8 mouse cellular contexts compared by ENCODE assay signal in genomic region chr5:50059586-50059985, GRCm38 (mm10). TPM values are rescaled to one million over a fixed set of nuclear protein-coding genes. Genes with fewer than 3 reads are reported as not detected.
A peak's percentile ranks its signal among the peaks of the same experiment; 100 is the strongest.
DNase-seq lines count a peak whose midpoint lies in the region; ATAC-seq and TF ChIP-seq lines count a peak whose summit lies in the region.

No protein-coding gene starts in this region.

- no peaks in the 10 kb centered on the region for H3K27me3 ChIP-seq in heart, embryonic 14.5 days (ENCODE audit: control insufficient read depth, insufficient read depth, low read length)
- H3K27me3 ChIP-seq in intestine, embryonic 14.5 days (replicated peaks; ENCODE audit: control insufficient read depth, insufficient read depth, low read length) = no peaks in the 10 kb centered on the region
- no peaks in the 10 kb centered on the region for H3K27me3 ChIP-seq in liver, embryonic 12.5 days (replicated peaks)
- H3K27me3 ChIP-seq in neural tube, embryonic 13.5 days = no peaks in the 10 kb centered on the region
- no peaks in the 10 kb centered on the region; the same call in 1 of the 2 replicates for H3K27me3 ChIP-seq in thymus, adult 2 months (ENCODE audit: control insufficient read depth, insufficient read depth, low read length)

- H3K4me2 ChIP-seq in heart, embryonic 14.5 days (ENCODE audit: low read length) = peak overlapping the region; percentile 86
- peak overlapping the region; percentile 69 for H3K4me2 ChIP-seq in intestine, embryonic 14.5 days (ENCODE audit: low read length)
- peak overlapping the region; percentile 99 for H3K4me2 ChIP-seq in liver, embryonic 12.5 days
- peak overlapping the region; percentile 83 for H3K4me2 ChIP-seq in neural tube, embryonic 13.5 days

- no peak for TF ChIP-seq CTCF in thymus, adult 2 months (IDR thresholded peaks at IDR 0.05; ENCODE audit: borderline replicate concordance, control insufficient read depth, extremely low read depth, insufficient read depth, low read length, poor library complexity)

- no peak overlapping the region for H3K27ac ChIP-seq in heart, embryonic 14.5 days (replicated peaks in 1 of 2; ENCODE audit: control insufficient read depth in 1 of 2, insufficient read depth in 1 of 2, low read depth in 2 of 2, low read length in 2 of 2)
- H3K27ac ChIP-seq in intestine, embryonic 14.5 days (ENCODE audit: low read depth) = peak overlapping the region; percentile 88; the same call in 1 of the 2 replicates
- H3K27ac ChIP-seq in liver, embryonic 12.5 days = no peak overlapping the region
- no peak overlapping the region for H3K27ac ChIP-seq in neural tube, embryonic 13.5 days (replicated peaks)
- H3K27ac ChIP-seq in thymus, adult 2 months (ENCODE audit: control insufficient read depth, insufficient read depth, low read length) = no peak overlapping the region

- no peak overlapping the region for H3K9ac ChIP-seq in heart, embryonic 14.5 days (ENCODE audit: low read length)
- peak overlapping the region; percentile 96; the same call in 1 of the 2 replicates for H3K9ac ChIP-seq in intestine, embryonic 14.5 days (ENCODE audit: low read length)
- peak overlapping the region; percentile 95 for H3K9ac ChIP-seq in liver, embryonic 12.5 days
- H3K9ac ChIP-seq in neural tube, embryonic 13.5 days = no peak overlapping the region

- 92% methylated on average over 7 of the region's 7 CpGs for WGBS in heart, embryonic 14.5 days
- 75% methylated on average over 7 of the region's 7 CpGs for WGBS in intestine, embryonic 14.5 days
- WGBS in liver, embryonic 12.5 days (ENCODE audit: insufficient replicate concordance) = 85% methylated on average over 7 of the region's 7 CpGs
- WGBS in neural tube, embryonic 13.5 days = 93% methylated on average over 7 of the region's 7 CpGs
- WGBS in thymus, adult 2 months = 81% methylated on average over 7 of the region's 7 CpGs

- TF ChIP-seq POLR2A in thymus, adult 2 months (IDR thresholded peaks at IDR 0.05; ENCODE audit: control insufficient read depth, extremely low read depth, insufficient read depth, low read length, poor library complexity) = no peak

- no peaks in the 10 kb centered on the region for H3K9me3 ChIP-seq in heart, embryonic 14.5 days (ENCODE audit: control insufficient read depth, low read length)
- H3K9me3 ChIP-seq in intestine, embryonic 14.5 days (ENCODE audit: control insufficient read depth, low read length) = no peaks in the 10 kb centered on the region
- no peaks in the 10 kb centered on the region for H3K9me3 ChIP-seq in liver, embryonic 12.5 days (replicated peaks)
- H3K9me3 ChIP-seq in neural tube, embryonic 13.5 days = no peaks in the 10 kb centered on the region

- no peak for ATAC-seq in heart, embryonic 14.5 days (ENCODE audit: insufficient number of reproducible peaks, insufficient read depth, low FRiP score, low read depth)
- ATAC-seq in intestine, embryonic 14.5 days (replicated peaks; ENCODE audit: low FRiP score, low TSS enrichment, low read depth) = peak; percentile 67
- no peak for ATAC-seq in liver, embryonic 12.5 days
- no peak for ATAC-seq in neural tube, embryonic 13.5 days (ENCODE audit: low read depth)
- no peak for ATAC-seq in activated CD4-positive, CD25-positive, alpha-beta regulatory T cell, adult 4 months

- H3K4me3 ChIP-seq in heart, embryonic 14.5 days (ENCODE audit: control insufficient read depth in 1 of 2, insufficient read depth in 1 of 2, low read depth in 1 of 2, low read length in 2 of 2) = peak overlapping the region in 1 of 2 experiments; percentile 97; a peak in 2 of 4 replicates
- H3K4me3 ChIP-seq in intestine, embryonic 14.5 days (ENCODE audit: low read depth, low read length) = peak overlapping the region; percentile 91
- H3K4me3 ChIP-seq in liver, embryonic 12.5 days = peak overlapping the region; percentile 92
- peak overlapping the region; percentile 79; the same call in 1 of the 2 replicates for H3K4me3 ChIP-seq in neural tube, embryonic 13.5 days
- H3K4me3 ChIP-seq in thymus, adult 2 months (ENCODE audit: control insufficient read depth, insufficient read depth, low read length) = no peak overlapping the region

- H3K4me1 ChIP-seq in heart, embryonic 14.5 days (ENCODE audit: control insufficient read depth in 2 of 2, insufficient read depth in 2 of 2, low read length in 2 of 2) = peaks cover 5 to 24% of the 10 kb centered on the region in 2 experiments
- H3K4me1 ChIP-seq in intestine, embryonic 14.5 days (replicated peaks; ENCODE audit: control insufficient read depth, insufficient read depth, low read length) = peaks cover 27% of the 10 kb centered on the region
- H3K4me1 ChIP-seq in liver, embryonic 12.5 days = peaks cover 44% of the 10 kb centered on the region
- peaks cover 36% of the 10 kb centered on the region for H3K4me1 ChIP-seq in neural tube, embryonic 13.5 days (replicated peaks)
- peaks cover 4% of the 10 kb centered on the region; the same call in 1 of the 2 replicates for H3K4me1 ChIP-seq in thymus, adult 2 months (replicated peaks; ENCODE audit: control insufficient read depth, insufficient read depth, low read length)

- DNase-seq in heart, adult 11 months = no peak
- DNase-seq in intestine, embryonic 14.5 days (ENCODE audit: low spot score) = no peak
- DNase-seq in thymus, adult 2 months = no peak
- no peak for DNase-seq in ovary, postnatal 36 days (ENCODE audit: low spot score)

- H3K36me3 ChIP-seq in heart, embryonic 14.5 days (ENCODE audit: control insufficient read depth, insufficient read depth, low read length) = no peaks in the 10 kb centered on the region
- H3K36me3 ChIP-seq in intestine, embryonic 14.5 days (ENCODE audit: control insufficient read depth, insufficient read depth, low read length) = no peaks in the 10 kb centered on the region
- no peaks in the 10 kb centered on the region for H3K36me3 ChIP-seq in liver, embryonic 12.5 days
- H3K36me3 ChIP-seq in neural tube, embryonic 13.5 days = no peaks in the 10 kb centered on the region
- H3K36me3 ChIP-seq in thymus, adult 2 months (ENCODE audit: control insufficient read depth, insufficient read depth, low read length) = no peaks in the 10 kb centered on the region

RNA-seq across cellular contexts. Expression of gene Adgra3, which starts 0.8 kb away (rescaled TPM):
- 21.8 and 23.7 TPM in 2 replicates for polyA plus RNA-seq in heart, embryonic 14.5 days (2014; fragmentation: Nextera tagmentation; extraction: Ambion mirVana)
- polyA plus RNA-seq in intestine, embryonic 14.5 days (2014; fragmentation: Nextera tagmentation; extraction: Ambion mirVana) = 32.8 and 34.9 TPM in 2 replicates
- polyA plus RNA-seq in liver, embryonic 12.5 days (2016; fragmentation: Nextera tagmentation; extraction: Ambion mirVana) = 13.4 and 15.0 TPM in 2 replicates
- 20.3 and 21.8 TPM in 2 replicates for polyA plus RNA-seq in neural tube, embryonic 13.5 days (2015; fragmentation: Nextera tagmentation; extraction: Ambion mirVana)
- 5.1 and 6.2 TPM in 2 replicates for polyA plus RNA-seq in thymus, adult 2 months (2012; rRNA removed)
- under 1 TPM; 0.13 to 0.37 TPM for polyA plus RNA-seq in activated CD4-positive, CD25-positive, alpha-beta regulatory T cell, adult 4 months (2017; shearing (Covaris generic))

Comparison
In these comparisons a context has a peak if more than half of its experiments do, and no peak if none do; other contexts are left out.
1. H3K9ac ChIP-seq: peak in intestine, embryonic 14.5 days (single experiment) and liver, embryonic 12.5 days (single experiment); none in heart, embryonic 14.5 days (single experiment) and neural tube, embryonic 13.5 days (single experiment).
2. Peak in every context shown above with its lines, with median percentiles within 50 percentile points of each other: H3K4me2 ChIP-seq.